Comparison of ENCODE assay signal across 21 mouse cellular contexts in genomic region chr12:83106120-83106517, GRCm38 (mm10).
DNase-seq lines count a peak whose midpoint lies in the region; ATAC-seq and TF ChIP-seq lines count a peak whose summit lies in the region.
"Had no signal": no experiment of that assay in that cellular context is flagged by ENCODE, and none has a peak within 500 bp of the region (broad histone marks: within the 10 kb centered on the region; RNA-seq: fewer than 3 reads in every experiment).

No protein-coding gene starts in this region.

- H3K9ac ChIP-seq in lung, embryonic 15.5 days = no peak overlapping the region
- no peak overlapping the region for H3K9ac ChIP-seq in MEL (ENCODE audit: control insufficient read depth, low read depth, low read length, poor library complexity, severe bottlenecking)
- H3K9ac ChIP-seq in intestine, embryonic 15.5 days = no peak overlapping the region
- no peak overlapping the region for H3K9ac ChIP-seq in liver, embryonic 16.5 days (ENCODE audit: low read depth, low read length)
- H3K9ac ChIP-seq: embryonic facial prominence, embryonic 15.5 days; forebrain, postnatal 0 days; hindbrain, embryonic 13.5 days; kidney, embryonic 15.5 days; midbrain, embryonic 13.5 days had no signal

- ATAC-seq in lung, embryonic 15.5 days (ENCODE audit: borderline replicate concordance, extremely low read depth, low FRiP score, low TSS enrichment) = peak; percentile 17; the same call in 1 of the 2 replicates
- peak; percentile 72 for ATAC-seq in intestine, embryonic 15.5 days
- ATAC-seq in liver, embryonic 16.5 days (ENCODE audit: low read depth) = peak; percentile 70
- ATAC-seq: forebrain, postnatal 0 days; midbrain, embryonic 13.5 days had no signal

- TF ChIP-seq POLR2A in MEL (IDR thresholded peaks at IDR 0.05; ENCODE audit: control insufficient read depth in 1 of 2, insufficient read depth in 1 of 2, low read depth in 1 of 2, low read length in 2 of 2, poor library complexity in 1 of 2) = no peak

- WGBS in lung, embryonic 15.5 days = 54% methylated on average over 5 of the region's 5 CpGs
- 61% methylated on average over 5 of the region's 5 CpGs for WGBS in intestine, embryonic 15.5 days
- 38% methylated on average over 5 of the region's 5 CpGs for WGBS in liver, embryonic 16.5 days (ENCODE audit: insufficient replicate concordance)

- H3K4me2 ChIP-seq in lung, embryonic 15.5 days = no peak overlapping the region
- no peak overlapping the region; the same call in 1 of the 2 replicates for H3K4me2 ChIP-seq in intestine, embryonic 15.5 days (replicated peaks)
- H3K4me2 ChIP-seq in liver, embryonic 16.5 days (ENCODE audit: low read depth, low read length) = peak overlapping the region; percentile 17; the same call in 1 of the 2 replicates
- H3K4me2 ChIP-seq: embryonic facial prominence, embryonic 15.5 days; hindbrain, embryonic 13.5 days; midbrain, embryonic 13.5 days had no signal

- no peak overlapping the region for H3K4me3 ChIP-seq in lung, embryonic 15.5 days
- H3K4me3 ChIP-seq in MEL (ENCODE audit: control insufficient read depth in 1 of 2, insufficient read depth in 1 of 2, low read depth in 2 of 2, low read length in 2 of 2) = no peak overlapping the region
- no peak overlapping the region for H3K4me3 ChIP-seq in intestine, embryonic 15.5 days (replicated peaks)
- H3K4me3 ChIP-seq in liver, embryonic 16.5 days (ENCODE audit: low read depth, low read length) = no peak overlapping the region
- H3K4me3 ChIP-seq: embryonic facial prominence, embryonic 15.5 days; forebrain, embryonic 10.5 days; heart, adult 2 months; hindbrain, embryonic 13.5 days; kidney, embryonic 15.5 days; left cerebral cortex, adult 2 months; midbrain, embryonic 13.5 days had no signal

- no peaks in the 10 kb centered on the region for H3K9me3 ChIP-seq in lung, embryonic 15.5 days
- no peaks in the 10 kb centered on the region for H3K9me3 ChIP-seq in MEL (replicated peaks; ENCODE audit: insufficient read depth, low read length)
- no peaks in the 10 kb centered on the region for H3K9me3 ChIP-seq in intestine, embryonic 15.5 days
- H3K9me3 ChIP-seq in liver, embryonic 16.5 days (replicated peaks; ENCODE audit: control insufficient read depth, low read length) = no peaks in the 10 kb centered on the region
- H3K9me3 ChIP-seq: embryonic facial prominence, embryonic 15.5 days; forebrain, embryonic 10.5 days; hindbrain, embryonic 13.5 days; kidney, embryonic 15.5 days; midbrain, embryonic 13.5 days had no signal

- no peak for DNase-seq in lung, postnatal 14 days
- DNase-seq in MEL (ENCODE audit: low read depth, low spot score) = no peak
- no peak for DNase-seq in neural tube, embryonic 10.5 days (ENCODE audit: extremely low spot score, low spot score)
- DNase-seq in cerebellum, postnatal 14 days = no peak
- DNase-seq: cerebellum, adult 9-10 months; forebrain, postnatal 0 days; gastrocnemius, postnatal 14 days; heart, adult 2 months; heart, postnatal 36 days; kidney, postnatal 4 days; layer of hippocampus, adult 9-11 months had no signal

- H3K36me3 ChIP-seq in lung, embryonic 15.5 days = no peaks in the 10 kb centered on the region
- peaks cover 0 to 5% of the 10 kb centered on the region in 2 experiments; a peak in 2 of 4 replicates for H3K36me3 ChIP-seq in MEL (ENCODE audit: control insufficient read depth in 1 of 2, insufficient read depth in 2 of 2, low read length in 2 of 2)
- H3K36me3 ChIP-seq in intestine, embryonic 15.5 days = no peaks in the 10 kb centered on the region
- no peaks in the 10 kb centered on the region for H3K36me3 ChIP-seq in liver, embryonic 16.5 days (ENCODE audit: control insufficient read depth, insufficient read depth)
- H3K36me3 ChIP-seq: embryonic facial prominence, embryonic 15.5 days; forebrain, embryonic 10.5 days; hindbrain, embryonic 13.5 days; kidney, embryonic 15.5 days; midbrain, embryonic 13.5 days had no signal

- peaks cover 10% of the 10 kb centered on the region; the same call in 1 of the 2 replicates for H3K4me1 ChIP-seq in lung, embryonic 15.5 days
- peaks cover 0 to 11% of the 10 kb centered on the region in 2 experiments; a peak in 2 of 4 replicates for H3K4me1 ChIP-seq in MEL (ENCODE audit: control insufficient read depth in 1 of 2, insufficient read depth in 2 of 2, low read length in 2 of 2)
- no peaks in the 10 kb centered on the region for H3K4me1 ChIP-seq in intestine, embryonic 15.5 days (replicated peaks)
- peaks cover 13% of the 10 kb centered on the region for H3K4me1 ChIP-seq in liver, embryonic 16.5 days (ENCODE audit: control insufficient read depth, low read depth, low read length)
- H3K4me1 ChIP-seq: embryonic facial prominence, embryonic 15.5 days had no signal

- H3K79me2 ChIP-seq in MEL (ENCODE audit: control insufficient read depth, insufficient read depth, low read length, poor library complexity) = no peaks in the 10 kb centered on the region

- peak; percentile 41 to 61; a peak in 2 of 4 replicates for TF ChIP-seq EP300 in MEL (IDR thresholded peaks at IDR 0.05; ENCODE audit: low read depth in 1 of 2, low read length in 2 of 2)

- H3K27me3 ChIP-seq in lung, embryonic 15.5 days = no peaks in the 10 kb centered on the region
- no peaks in the 10 kb centered on the region; a peak in 1 of 4 replicates for H3K27me3 ChIP-seq in MEL (ENCODE audit: control insufficient read depth in 1 of 2, insufficient read depth in 2 of 2, low read length in 2 of 2)
- H3K27me3 ChIP-seq in intestine, embryonic 15.5 days (replicated peaks) = no peaks in the 10 kb centered on the region
- H3K27me3 ChIP-seq in liver, embryonic 16.5 days (ENCODE audit: control insufficient read depth, insufficient read depth, low read depth, low read length) = no peaks in the 10 kb centered on the region
- H3K27me3 ChIP-seq: embryonic facial prominence, embryonic 15.5 days; kidney, embryonic 15.5 days; midbrain, embryonic 13.5 days had no signal

- H3K27ac ChIP-seq in lung, embryonic 15.5 days = peak overlapping the region; percentile 64; the same call in 1 of the 2 replicates
- H3K27ac ChIP-seq in MEL (ENCODE audit: control insufficient read depth, low read depth, low read length) = no peak overlapping the region
- no peak overlapping the region for H3K27ac ChIP-seq in intestine, embryonic 15.5 days
- H3K27ac ChIP-seq in liver, embryonic 16.5 days (ENCODE audit: low read length) = no peak overlapping the region; the same call in 1 of the 2 replicates
- H3K27ac ChIP-seq: embryonic facial prominence, embryonic 15.5 days; forebrain, embryonic 10.5 days; heart, adult 2 months; hindbrain, embryonic 13.5 days; kidney, embryonic 15.5 days; left cerebral cortex, adult 2 months; macrophage; midbrain, embryonic 13.5 days had no signal

- no peak for TF ChIP-seq CTCF in MEL (IDR thresholded peaks at IDR 0.05 in 2 of 3, conservative IDR thresholded peaks at IDR 0.05 in 1 of 3; ENCODE audit: control insufficient read depth in 1 of 3, insufficient read depth in 1 of 3, low read depth in 2 of 3, low read length in 3 of 3, poor library complexity in 1 of 3, severe bottlenecking in 1 of 3)

- TF ChIP-seq RAD21 in MEL (IDR thresholded peaks at IDR 0.05; ENCODE audit: low read depth, low read length) = no peak

TF ChIP-seq in MEL, 35 proteins besides CTCF, POLR2A, EP300 and RAD21:
- TF ChIP-seq TAL1 (IDR thresholded peaks at IDR 0.05; ENCODE audit: low read length) = no peak
- peak; percentile 62; the same call in 1 of the 2 replicates for TF ChIP-seq TCF12 (IDR thresholded peaks at IDR 0.05; ENCODE audit: low read depth, low read length)
- TF ChIP-seq ZMIZ1 (IDR thresholded peaks at IDR 0.05; ENCODE audit: low read depth, low read length) = no peak
- no peak for TF ChIP-seq USF2 (IDR thresholded peaks at IDR 0.05; ENCODE audit: borderline replicate concordance in 1 of 2, insufficient read depth in 1 of 2, low read depth in 1 of 2, low read length in 2 of 2)
- TF ChIP-seq TBP (IDR thresholded peaks at IDR 0.05; ENCODE audit: low read depth, low read length) = no peak
- TF ChIP-seq MAFK (IDR thresholded peaks at IDR 0.05; ENCODE audit: borderline replicate concordance, low read depth, low read length) = no peak
- TF ChIP-seq ETS1 (IDR thresholded peaks at IDR 0.05; ENCODE audit: low read depth, low read length) = no peak
- peak; percentile 51; the same call in 1 of the 2 replicates for TF ChIP-seq GATA1 (IDR thresholded peaks at IDR 0.05; ENCODE audit: low read depth, low read length)
- no peak for TF ChIP-seq NELFE (IDR thresholded peaks at IDR 0.05; ENCODE audit: low read depth, low read length)

Comparison
In these comparisons a context has a peak if more than half of its experiments do, and no peak if none do; other contexts are left out.
1. ATAC-seq: peak in every context shown above with its lines; median percentile 72 in intestine, embryonic 15.5 days; 70 in liver, embryonic 16.5 days; 17 in lung, embryonic 15.5 days.